Mouse (Mus musculus): ENCODE data around the gene Cers2.
"Not testable (repeated sequence)": the region's sequence is repeated elsewhere in the genome, so short reads cannot be mapped to it uniquely, and the experiment has no call there.

DNA sequence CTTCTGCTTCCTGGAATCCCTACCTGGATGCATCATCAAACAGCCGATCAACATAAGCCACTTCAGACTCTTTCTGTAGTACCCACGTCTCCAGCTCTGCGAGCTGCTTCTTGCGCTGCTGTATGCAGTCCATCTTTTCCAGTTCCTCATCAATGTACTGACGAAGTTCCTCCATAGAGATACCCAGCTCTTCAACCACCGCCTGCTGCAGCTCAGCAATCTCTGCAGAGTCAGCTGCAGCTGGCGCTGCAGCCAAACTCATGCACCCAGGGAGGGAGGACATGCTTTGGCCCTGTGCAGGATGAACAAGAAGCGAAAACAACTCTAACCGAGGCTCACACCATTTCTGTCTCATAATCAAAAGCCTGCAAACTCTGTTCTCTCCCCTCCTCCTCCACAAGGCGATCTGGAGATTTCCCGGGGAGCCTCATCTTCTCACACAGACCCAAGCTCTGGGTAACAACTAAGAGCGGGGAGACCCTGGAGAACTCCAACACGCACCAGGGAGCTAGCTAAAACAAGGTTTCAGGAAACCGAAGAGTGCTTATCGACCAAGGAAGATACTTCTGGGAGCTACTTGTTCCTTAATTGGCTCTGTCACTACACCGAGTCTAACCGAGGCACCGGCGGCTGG is 41.4 kb downstream of the Cers2 start:
- not testable (repeated sequence) for TF ChIP-seq FLI1 (IDR thresholded peaks at IDR 0.05; ENCODE audit: low read length); GATA1 (IDR thresholded peaks at IDR 0.05; ENCODE audit: borderline replicate concordance, low read length)
